Mouse (Mus musculus): ENCODE results near the gene Epn3. TPM values are rescaled to one million over a fixed set of nuclear protein-coding genes. Genes with fewer than 3 reads are reported as not detected.

Epn3 gene
- total RNA-seq, 4 experiments from 2014 or later: 21.3 to 28.5 (median 25.1) TPM

- DNase-seq (ENCODE audit: low spot score): no peak
These were observed 27.8 kb downstream of the Epn3 start for GRCm38 (mm10) chr11:94471740-94472584.

GRCm38 (mm10) chr11:94470391-94470790 lies 29.4 kb downstream of the Epn3 start:
- no peak for DNase-seq (ENCODE audit: low spot score)

GRCm38 (mm10) chr11:94469136-94470064 lies 30.4 kb downstream of the Epn3 start:
- no peak for DNase-seq (ENCODE audit: low spot score)

DNA sequence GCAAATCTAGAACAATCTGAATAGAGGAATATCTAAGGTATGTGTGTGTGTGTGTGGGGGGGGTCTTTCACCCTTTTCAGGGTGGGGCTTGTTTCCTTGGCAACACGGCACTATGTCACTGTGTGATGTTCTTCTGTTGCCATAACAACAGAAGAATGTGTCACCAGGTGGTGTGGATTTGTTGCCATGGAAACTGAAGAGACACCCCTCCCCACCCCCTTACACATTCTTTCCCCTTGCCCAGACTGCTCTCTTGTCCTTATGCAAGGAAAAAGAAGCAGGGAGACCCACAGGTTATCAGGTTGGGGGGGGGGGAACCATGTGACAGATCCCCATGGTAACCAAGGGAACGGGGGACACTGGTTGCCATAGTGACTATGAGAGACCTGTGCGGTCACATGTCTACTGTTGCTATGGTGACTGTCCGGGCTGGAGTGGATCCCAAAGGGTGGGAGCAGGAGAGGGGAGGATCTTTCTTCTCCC lies 31.2 kb downstream of the Epn3 start:
- DNase-seq (ENCODE audit: low spot score): no peak

- DNase-seq (ENCODE audit: low spot score): no peak
These were observed 33.4 kb downstream of the Epn3 start for GRCm38 (mm10) chr11:94466333-94466855.

- no peak for DNase-seq (ENCODE audit: low spot score)
These were observed 35.6 kb downstream of the Epn3 start for GRCm38 (mm10) chr11:94464170-94464569.

GRCm38 (mm10) chr11:94461856-94462255 lies 37.9 kb downstream of the Epn3 start:
- no peak for DNase-seq (ENCODE audit: low spot score)

GRCm38 (mm10) chr11:94457001-94457400 lies 42.8 kb downstream of the Epn3 start:
- DNase-seq (ENCODE audit: low spot score): no peak

- DNase-seq (ENCODE audit: low spot score): no peak
These were observed 43.4 kb downstream of the Epn3 start for GRCm38 (mm10) chr11:94456347-94456746.

DNA sequence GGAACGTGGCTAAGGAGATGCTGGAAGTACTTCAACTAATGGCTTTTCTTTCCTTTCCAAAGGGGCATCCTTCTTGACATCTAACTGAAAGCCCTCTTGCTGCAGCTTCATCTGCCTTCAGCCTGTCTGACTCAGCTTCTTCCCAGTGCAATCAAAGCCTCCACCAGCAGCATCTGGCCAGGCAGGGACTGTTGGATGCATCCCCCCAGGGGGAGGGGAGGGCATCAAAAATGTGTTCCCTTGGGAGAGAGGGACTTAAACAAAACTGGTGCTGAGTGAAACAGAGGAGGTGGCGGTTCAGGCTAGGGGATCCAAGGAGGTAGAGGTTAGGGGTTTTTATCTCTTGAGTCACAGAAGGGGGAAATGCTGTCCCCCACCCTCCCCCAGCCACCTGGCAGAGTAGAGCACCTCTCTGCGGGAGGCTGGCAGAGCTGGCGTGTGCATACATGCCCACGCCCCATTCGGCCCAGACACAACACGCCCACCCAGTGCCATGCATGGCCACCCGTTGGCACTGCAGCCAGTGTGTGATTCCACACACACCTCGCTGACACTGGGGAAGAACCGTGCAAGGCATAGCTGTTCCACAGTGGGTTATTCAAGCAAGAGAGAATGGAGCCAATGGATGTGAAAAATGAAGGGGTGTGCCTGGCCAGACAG lies 44.5 kb downstream of the Epn3 start:
- no peak for DNase-seq (ENCODE audit: low spot score)

DNA sequence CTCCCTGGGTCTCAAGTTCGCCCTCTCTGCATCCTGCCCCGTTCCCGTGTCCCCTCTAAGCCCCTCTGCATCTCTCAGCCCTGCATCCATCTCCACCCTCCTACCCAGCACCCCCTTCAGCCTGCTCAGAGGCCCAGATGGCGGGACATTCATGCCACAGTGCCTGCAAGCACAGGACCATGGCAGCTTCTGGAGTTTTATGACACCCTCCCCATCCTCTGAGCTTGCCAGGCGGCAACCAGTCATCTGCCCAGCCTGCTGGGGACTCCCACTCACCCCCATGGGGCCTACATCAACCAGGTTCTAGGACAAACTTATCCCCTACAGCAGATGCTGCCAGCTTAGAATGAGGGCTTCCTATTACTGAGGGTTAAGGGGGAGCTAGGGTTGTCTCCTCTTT lies 45.0 kb downstream of the Epn3 start:
- DNase-seq (ENCODE audit: low spot score): no peak

DNA sequence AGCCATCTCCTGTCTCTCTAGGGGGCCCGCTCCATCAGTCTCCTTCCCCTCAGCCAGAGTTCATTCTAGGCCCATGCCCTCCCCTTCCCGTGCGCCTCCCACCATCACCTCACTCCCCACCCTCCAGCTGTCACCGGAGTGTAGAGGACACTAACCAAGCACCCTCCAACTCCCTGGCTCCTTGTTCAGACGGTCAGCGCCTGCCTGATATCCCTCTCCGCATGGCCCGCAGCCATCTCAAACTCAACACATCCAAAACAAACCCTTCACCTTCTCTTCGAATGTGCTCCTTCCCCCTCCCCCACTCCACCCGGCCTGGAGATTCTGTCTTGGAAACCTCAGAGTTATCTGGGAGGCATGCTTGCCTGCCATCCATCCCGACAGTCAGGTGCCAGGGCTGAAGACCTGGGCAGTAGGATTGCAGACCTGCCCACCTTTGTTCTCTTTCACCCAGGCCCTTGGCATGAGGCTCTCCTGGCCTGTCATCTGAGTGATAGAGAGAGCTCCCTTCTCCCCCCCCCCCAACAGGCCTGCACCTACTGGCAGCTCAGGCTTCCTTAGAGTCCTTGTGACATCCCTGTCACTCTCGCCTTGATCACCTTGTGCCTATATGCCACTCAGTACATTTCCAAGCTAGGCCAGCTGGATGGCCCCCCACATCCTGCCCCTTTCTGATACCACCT lies 48.5 kb downstream of the Epn3 start:
- peak; percentile 56 for DNase-seq (ENCODE audit: low spot score)

GRCm38 (mm10) chr11:94449886-94450285 lies 49.9 kb downstream of the Epn3 start:
- peak; percentile 57 for DNase-seq (ENCODE audit: low spot score)

GRCm38 (mm10) chr11:94449239-94449638 lies 50.5 kb downstream of the Epn3 start:
- no peak for DNase-seq (ENCODE audit: low spot score)

GRCm38 (mm10) chr11:94447017-94447416 lies 52.8 kb downstream of the Epn3 start:
- DNase-seq (ENCODE audit: low spot score): no peak

GRCm38 (mm10) chr11:94445300-94445699 lies 54.5 kb downstream of the Epn3 start:
- no peak for DNase-seq (ENCODE audit: low spot score)

GRCm38 (mm10) chr11:94444829-94445228 lies 54.9 kb downstream of the Epn3 start:
- no peak for DNase-seq (ENCODE audit: low spot score)

DNA sequence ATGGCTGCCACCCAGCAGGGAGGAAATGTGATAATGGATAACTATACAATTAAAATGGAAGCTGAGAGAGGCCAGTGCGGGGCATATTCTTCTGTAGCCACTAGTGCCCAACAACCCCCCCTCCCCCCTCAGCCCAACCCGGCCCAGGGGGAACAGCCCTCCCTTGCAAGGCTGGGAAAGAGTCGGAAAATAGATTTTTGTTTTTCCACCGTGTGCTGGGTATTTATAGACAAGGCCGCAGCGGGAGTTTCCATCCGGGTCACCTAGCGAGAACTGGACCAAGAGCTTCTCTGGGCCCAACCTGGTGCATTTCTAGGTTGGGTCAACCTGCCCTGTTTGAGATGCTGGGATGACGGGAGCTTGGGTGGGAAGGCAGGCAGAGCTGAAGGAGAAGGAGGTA lies 58.0 kb downstream of the Epn3 start:
- no peak for DNase-seq (ENCODE audit: low spot score)

DNA sequence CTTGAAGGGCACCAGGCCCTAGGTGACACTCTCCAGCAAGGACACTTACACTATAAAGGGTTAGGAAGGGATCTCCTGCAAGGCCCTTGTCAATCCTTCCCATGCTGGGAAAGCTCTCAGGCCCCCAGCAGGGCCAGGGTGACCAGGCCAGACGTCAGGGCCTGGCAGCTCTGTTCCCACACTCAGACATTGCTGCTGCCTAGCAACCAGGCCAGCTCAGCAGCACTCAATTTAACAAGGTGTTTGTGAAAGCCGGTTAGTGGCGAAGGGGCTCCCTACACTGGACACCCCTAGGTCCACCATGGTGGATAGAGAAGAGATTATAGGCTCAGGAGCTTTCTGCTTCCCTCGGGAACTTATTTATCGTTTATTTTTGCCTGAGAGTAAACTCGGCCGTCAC lies 58.7 kb downstream of the Epn3 start:
- no peak for DNase-seq (ENCODE audit: low spot score)

GRCm38 (mm10) chr11:94440421-94440820 lies 59.4 kb downstream of the Epn3 start:
- no peak for DNase-seq (ENCODE audit: low spot score)
